Mouse (Mus musculus) fat pad, adult 2 months (tissue): Measurements from ENCODE around the gene Edc4.
"Not testable (repeated sequence)": the region's sequence is repeated elsewhere in the genome, so short reads cannot be mapped to it uniquely, and the experiment has no call there.

Source experiments
- DNase-seq: peaks from one replicate; pipeline ENCODE4 v3.0.0-alpha.2; 2011; ENCODE audit warnings: low read depth, low spot score; ENCODE audit errors: extremely low read depth

Edc4 gene

DNA sequence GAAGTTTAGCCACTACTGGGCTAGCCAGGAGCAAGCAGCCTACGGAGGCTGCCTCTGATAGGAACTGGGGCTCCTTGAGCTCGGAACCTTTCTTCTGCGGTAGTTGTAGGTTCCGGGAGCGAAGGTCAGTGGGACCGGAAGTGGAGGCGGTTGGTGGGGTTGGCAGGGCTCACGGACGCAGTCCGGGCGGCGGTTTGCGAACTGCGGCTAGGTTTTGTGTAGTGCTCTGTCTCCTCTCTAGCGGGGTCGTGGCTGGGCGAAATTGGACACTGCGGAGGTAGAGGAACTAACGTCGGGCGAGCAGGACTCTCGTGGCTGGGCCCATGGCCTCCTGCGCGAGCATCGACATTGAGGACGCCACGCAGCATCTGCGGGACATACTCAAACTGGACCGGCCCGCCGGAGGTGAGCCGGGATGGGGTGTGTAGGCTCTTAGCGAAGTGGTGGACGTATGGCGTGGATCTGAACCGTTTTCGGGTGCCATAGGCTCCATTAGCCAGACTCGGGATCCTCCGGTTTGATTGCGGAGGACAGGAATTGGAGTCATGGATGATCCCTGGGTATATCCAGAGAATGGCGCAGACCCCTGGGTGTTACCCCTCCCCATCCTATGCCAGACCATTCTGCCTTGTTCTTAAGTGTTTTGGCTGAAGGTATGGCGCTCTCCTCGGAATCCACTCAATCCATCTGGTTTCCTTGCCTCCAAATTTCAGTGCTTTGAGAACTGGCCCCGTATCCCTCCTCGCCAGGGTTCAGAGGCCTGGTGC is at the start of gene Edc4:
Edc4 (plus strand) TSS at position 128 of the 767 bp plus-strand sequence.
- no peak for DNase-seq

DNA sequence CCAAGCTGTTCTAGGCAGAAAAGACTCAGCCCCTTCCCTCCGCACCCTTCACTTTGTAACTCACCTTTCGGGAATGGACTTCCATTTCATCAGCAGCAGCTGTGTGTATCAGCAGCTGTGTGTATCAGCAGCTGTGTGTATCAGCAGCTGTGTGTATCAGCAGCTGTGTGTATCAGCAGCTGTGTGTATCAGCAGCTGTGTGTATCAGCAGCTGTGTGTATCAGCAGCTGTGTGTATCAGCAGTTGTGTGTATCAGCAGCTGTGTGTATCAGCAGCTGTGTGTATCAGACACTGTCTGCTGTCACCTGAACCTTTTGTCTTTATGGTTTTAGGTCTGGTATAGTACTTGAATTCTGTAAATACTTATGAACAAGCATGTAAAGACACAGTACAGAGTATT is 46.9 kb upstream of the Edc4 start:
- not testable (repeated sequence) for DNase-seq

DNA sequence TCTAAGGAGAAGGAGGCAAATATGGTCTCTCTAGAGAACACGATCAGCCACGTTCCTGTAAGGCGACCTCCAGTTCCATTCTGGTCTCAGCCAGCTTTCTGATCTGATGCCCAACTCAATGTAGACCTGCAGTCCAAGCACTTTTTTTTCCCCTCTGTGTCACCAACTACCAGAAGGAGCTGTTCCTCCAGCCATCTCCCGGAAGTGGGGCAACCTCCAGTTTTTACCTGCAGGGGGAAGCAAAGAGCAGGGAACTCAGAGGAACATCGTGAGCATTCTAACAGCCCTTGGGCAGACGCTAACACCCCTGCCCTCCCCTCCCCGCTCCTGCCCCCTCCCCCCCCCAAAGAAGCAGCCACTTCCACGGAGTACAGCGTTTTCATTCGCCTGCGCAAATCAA is 45.4 kb upstream of the Edc4 start:
- DNase-seq: no peak

DNA sequence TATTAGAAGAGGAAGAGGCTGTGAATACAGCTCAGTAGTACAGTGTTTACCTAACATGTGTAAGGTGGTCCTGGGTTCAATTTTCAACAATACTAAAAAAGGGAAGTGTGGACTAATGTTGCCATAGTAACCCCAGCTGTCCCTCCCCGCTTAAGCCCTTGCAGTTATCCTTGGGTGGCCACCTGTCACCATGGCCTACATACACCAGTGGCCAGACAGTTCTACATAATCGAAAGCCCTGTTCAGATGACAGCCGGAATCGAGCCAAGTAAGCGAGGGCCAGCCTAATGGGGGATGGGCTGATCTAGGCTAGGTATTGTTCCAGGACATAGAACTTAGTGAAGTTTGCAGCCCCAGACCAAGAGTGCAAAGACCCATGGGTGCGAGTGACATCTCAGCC is 43.7 kb upstream of the Edc4 start:
- DNase-seq: no peak

DNA sequence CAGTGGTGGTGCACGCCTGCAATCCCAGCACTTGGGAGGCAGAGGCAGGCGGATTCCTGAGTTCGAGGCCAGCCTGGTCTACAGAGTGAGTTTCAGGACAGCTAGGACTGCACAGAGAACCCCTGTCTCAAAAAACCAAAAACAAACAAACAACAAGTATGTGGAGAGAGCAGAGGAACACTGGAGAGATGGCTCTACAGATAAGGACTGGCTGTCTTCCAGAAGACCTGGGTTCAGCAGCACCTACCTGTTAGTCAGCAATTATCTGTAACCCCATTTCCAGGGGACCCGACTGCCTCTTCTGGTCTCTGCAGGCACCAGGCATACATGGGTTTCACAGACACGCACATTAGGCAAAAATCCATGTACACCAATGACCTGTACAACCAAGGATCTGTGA is 41.5 kb upstream of the Edc4 start:
- no peak for DNase-seq

DNA sequence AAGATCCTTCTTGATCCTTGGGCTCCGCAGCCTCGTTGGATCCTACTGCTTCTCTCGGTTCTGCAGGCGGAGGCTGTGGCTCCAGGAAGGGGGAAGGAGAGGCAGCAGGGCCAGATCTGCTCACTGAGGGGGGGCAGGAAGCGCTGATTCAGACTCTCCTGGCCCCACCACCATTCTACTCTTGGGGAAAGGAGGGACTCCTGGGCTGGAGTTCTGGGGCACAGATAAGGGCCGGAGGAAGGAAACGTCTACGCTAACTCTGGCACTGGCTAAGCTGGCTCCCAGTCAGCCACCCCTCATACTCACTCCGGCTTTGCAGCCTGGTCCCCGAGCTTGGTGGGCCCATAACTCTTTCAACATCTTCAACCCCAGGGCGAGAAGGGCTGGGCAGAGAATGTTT is 34.0 kb upstream of the Edc4 start:
- DNase-seq: no peak

DNA sequence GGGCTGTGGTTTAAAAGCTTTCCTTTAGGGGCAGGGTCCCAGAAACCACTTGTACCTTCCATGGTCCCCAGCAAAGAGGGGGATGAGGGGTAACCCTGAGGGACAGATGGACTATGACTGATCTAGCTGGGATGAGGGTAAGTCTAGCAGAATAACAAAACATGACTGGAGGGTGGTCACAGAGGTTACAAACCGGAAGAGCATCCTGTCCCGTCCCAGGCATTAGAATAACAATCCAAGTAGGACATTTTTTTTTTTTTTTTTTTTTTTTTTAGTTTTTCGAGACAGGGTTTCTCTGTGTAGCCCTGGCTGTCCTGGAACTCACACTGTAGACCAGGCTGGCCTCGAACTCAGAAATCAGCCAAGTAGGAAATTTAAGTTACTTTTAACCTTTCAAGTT is 30.7 kb upstream of the Edc4 start:
- no peak for DNase-seq

DNA sequence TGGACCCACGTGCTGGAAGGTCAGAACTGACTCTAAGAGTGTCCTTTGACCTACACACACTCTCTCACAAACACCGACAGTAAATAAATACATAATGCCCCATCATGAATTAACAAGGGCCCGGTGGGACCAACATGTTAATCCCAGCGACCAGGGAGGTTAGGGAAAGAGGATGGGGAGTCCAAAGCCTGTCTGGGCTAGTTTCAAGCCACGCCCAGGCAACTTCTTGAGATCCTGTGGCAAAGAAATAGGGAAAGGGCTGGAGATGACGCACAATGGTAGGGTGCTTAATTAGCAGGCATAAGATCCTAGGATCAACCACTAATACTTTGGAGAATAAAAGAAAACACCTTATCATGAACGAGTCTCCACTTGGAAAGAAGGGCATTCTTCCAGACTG is 30.1 kb upstream of the Edc4 start:
- no peak for DNase-seq

DNA sequence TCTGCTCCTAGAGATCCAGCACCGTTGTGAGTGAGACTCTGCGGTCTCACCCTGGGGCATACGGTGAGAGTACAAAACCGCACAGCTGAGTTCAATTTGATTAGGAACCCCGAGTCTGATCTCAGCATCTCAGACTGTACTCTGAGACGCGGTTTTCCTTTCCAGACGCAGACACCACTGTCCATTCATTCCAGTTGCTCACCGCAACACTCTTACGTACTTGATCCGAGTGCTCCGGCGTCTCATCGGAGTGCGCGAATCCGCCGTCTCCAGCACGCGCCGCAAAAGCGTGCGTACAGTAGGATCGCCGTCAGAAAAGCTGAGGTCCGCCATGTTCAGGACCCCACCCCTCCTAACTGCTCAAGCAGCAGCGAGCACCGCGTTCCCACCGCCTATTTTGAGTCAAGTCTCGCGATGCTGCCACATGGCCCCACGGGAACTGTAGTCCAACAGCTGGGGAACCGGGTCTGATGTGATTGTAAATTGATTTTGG is 29.0 kb upstream of the Edc4 start:
- DNase-seq: no peak

DNA sequence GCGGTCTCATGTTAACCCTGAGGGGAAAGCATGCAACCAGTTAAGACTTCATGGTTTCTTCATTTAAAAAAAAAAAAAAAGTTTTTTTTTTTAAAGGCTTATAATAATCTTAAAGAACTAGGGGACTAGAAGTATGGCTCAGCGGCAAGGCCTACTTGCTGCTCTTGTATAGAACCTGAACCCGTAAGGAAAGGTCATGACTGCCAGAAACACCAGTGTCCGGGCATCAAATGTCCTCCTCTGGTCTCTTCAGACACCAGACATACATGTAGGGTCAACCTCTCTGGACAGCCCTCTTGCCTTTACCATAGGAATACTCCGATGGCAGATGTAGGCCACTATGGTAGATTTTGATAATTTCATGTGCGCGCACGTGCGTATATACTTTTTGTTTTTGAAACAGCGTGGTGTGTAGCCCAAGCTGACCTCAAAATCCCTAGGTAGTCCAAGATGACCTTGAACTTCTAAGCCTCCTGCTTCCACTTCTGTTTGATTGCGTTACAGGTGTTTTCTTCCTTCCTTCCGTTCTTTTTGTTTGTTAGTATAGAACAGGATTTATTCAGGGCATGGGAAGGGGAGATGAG is 28.4 kb upstream of the Edc4 start:
- DNase-seq: no peak

DNA sequence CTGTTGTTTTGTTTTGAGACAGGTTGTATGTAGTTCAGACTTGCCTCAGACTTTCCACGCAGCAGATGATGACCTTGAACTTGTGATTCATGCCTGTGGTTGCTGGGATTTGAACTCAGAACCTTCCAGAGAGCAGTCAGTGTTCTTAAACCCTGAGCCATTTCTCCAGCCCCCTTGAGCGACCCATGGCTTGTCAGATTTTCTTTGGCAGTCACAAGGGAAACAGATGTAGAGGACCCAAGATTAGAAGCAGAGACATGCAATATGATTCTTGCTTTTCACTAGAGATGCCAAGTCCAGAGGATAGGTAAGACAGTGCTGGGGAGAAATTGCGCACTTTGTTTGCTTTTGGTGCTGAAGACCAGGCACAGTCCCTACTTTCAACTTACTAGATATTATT is 27.5 kb upstream of the Edc4 start, which contains the start of gene Cenpt:
Cenpt (minus strand) TSS at position 101 of the 400 bp plus-strand sequence.
- DNase-seq: no peak

DNA sequence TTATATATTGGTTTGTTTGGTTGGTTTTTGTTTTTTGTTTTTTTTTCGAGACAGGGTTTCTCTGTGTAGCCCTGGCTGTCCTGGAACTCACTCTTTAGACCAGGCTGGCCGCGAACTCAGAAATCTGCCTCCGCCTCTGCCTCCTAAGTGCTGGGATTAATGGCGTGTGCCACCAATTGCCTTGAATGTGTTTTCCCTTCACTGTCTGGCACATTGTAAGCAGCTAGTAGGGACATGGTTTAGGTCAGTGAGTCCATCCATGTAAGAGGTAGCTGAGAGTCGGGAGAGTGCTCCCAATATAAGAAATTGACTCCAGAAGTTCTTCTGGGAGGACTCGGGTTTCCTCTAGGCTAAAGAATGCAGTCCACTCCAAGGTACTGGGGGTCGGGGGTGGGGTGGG is 26.4 kb upstream of the Edc4 start:
- no peak for DNase-seq

DNA sequence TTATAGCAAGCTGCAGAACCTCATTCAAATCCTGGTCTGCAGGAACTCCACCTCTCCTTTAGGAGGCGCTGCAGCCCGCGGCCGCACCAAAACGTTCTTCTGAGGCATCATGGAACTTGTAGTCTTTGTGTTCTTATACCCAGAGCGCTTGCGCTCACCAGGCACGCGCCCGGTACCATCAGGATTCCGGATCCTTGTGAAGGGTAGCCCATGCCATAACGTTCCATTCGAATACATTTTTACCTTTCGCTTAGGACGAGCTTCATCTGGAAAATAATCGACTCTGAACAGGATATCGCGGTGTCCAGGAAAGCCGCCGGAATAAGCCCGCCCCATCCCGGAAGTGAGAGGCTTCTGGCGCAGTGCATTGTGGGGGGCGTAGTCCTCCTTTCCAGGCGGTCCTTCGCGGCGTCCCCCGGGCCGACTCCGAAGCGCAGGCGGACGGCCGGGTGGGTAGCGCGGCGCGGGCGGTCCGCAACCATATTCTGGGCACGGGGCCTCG is 25.9 kb upstream of the Edc4 start, which contains the start of gene Thap11:
Thap11 (plus strand) TSS at position 418 of the 502 bp plus-strand sequence.
- no peak for DNase-seq

DNA sequence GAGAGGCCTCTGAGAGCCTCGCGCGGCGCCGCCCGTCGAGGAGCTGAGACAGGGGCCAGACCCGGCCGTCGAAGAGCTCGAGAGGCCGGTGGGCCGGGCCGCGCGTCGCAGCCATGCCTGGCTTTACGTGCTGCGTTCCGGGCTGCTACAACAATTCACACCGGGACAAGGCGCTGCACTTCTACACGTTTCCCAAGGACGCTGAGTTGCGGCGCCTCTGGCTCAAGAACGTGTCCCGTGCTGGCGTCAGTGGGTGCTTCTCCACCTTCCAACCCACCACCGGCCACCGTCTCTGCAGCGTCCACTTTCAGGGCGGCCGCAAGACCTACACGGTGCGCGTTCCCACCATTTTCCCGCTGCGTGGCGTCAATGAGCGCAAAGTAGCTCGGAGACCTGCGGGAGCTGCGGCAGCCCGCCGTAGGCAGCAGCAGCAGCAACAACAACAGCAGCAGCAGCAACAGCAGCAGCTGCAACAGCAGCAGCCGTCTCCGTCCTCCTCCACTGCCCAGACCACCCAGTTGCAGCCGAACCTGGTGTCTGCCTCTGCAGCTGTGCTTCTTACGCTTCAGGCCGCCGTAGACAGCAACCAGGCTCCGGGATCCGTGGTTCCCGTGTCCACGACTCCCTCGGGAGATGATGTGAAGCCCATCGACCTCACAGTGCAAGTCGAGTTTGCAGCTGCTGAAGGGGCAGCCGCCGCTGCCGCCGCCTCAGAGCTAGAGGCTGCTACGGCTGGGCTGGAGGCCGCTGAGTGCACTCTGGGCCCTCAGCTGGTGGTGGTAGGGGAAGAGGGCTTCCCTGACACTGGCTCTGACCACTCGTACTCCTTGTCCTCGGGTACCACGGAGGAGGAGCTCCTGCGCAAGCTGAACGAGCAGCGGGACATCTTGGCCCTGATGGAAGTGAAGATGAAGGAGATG is 25.2 kb upstream of the Edc4 start:
- DNase-seq: no peak

DNA sequence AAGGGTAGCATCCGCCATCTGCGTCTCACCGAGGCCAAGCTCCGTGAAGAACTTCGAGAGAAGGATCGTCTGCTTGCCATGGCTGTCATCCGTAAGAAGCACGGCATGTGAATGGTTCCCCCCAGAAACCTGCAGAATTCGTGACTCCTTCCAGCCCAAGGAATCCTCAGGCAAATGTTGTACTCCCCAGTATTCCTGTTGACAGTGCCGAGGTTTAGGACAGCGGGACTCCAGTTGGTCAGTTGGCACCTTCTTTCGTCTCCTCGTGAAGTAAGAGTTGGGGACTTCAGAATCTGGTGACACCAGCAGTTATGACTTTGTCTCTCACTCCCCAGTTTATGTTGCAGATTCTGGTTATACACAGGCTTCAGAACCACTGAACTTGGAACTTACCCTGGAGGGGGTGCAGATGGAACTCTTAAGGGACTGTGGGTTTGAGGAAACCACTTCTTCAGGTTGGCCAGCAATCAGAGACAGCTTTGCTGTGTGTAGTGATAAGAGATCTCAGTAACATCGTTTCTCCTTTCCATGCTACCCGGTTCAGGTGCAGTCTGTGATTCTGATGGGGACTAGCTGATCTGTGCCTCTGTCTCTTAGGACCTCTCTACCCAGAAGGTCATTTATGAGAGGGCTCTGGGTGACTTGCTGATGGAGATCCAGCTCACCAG is 24.4 kb upstream of the Edc4 start:
- DNase-seq: no peak

DNA sequence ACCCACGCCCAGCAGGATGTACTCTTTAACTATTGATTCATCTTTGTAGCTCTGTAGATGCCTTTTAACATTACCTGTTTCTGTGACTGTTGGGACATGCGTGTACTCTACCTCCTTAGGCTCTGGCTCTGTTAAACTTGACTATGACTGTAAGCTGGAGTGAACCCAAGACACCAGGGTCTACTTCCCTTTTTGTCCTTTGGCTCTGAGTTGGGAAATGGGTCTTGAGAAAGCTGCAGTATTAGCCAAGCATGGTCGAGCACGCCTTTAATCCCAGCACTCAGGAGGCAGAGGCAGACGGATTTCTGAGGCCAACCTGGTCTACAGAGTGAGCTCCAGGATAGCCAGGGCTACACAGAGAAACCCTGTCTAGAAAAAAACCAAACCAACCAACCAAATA is 22.2 kb upstream of the Edc4 start:
- peak; percentile 71 for DNase-seq

DNA sequence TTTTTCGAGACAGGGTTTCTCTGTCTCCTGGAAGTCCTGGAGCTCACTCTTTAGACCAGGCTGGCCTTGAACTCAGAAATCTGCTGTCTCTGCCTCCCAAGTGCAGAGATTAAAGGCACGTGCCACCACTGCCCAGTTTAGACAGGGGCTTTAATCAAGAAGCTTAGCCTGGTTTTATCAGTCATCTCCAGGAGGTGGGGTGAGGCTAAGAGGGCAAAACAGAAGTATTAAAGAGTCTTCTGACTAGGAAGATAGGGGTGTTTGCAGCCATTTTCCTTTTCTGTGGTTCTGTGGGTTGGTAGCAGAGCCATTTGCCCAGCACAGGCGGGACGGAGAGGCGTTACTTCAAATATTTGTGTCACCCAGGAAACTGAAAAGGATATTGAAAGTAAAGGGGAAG is 21.4 kb upstream of the Edc4 start:
- DNase-seq: no peak

DNA sequence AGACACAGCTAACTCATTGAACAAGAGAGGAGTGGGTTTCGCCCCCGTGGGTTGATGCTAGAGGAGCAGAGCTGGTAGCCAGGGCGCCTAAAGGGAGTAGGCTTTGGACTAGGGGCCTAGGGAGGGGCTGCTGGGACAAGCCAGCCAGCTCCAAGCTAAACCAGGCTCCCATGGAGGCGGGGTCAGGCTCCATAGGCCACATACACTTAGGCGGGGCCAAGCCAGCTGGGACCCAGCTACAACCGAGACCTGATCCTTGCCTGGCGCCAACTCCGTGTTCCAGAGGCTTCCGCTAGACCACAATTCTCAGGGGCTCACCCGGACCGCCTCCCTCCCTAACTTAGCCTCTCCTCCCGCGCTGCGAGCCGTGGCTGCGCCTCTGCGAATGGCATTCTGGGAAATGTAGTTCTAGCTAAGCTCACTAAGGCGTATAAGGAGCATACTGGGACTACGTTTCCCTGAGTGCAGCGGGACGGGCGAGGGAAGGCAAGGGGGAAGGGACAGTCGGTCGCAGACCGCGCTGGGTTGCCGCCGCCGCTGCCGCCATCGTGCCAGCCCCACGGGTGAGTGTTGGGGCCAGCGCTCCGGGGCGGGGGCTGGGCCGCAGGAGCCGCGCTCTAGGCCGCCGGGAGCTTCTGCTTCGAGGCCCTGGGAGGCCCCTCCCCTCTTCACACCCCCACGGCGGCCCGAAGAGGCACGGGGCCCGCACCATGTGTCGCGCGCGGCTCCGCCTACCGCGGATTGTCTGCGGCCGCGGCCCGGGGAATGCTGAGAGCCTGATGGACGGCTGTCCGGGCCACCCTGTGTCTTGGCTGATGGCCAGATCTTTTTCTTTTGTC is 20.3 kb upstream of the Edc4 start, which contains the start of gene Nutf2:
Nutf2 (plus strand) TSS at position 438 of the 839 bp plus-strand sequence.
- peak; percentile 79 for DNase-seq

DNA sequence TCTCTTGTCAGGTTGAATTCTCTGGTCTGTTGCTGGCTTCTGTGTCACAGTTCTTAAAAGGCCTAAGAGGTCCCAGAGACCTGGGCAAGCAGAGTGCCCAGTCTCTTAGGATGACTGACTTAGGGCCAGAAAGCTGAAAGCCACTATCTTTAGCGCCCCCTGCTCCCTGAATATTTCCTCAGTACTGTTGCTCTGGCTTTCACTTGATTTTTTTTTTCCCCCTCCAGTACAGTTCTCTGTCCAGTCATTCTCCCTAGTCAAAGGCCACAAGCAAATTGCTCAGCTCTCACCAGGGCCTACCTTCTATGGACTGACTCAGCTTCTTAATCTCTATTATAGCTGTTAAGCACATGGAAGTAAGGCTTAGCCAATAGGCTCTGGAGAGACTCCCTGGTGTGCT is 18.7 kb upstream of the Edc4 start:
- DNase-seq: no peak
